Mouse (Mus musculus) bone marrow macrophage, adult 2 months (primary cell): Measurements from ENCODE around the gene Cerk.

Experiments
- CTCF ChIP-seq: IDR thresholded peaks from 2 replicates; pipeline ENCODE4 v1.5.1; 2012; ENCODE audit warnings: low read depth, mild to moderate bottlenecking, low read length, moderate library complexity
- POLR2A ChIP-seq: IDR thresholded peaks from 2 replicates; pipeline ENCODE4 v1.6.1; 2012; ENCODE audit warnings: mild to moderate bottlenecking, low read depth, low read length, borderline replicate concordance

DNA sequence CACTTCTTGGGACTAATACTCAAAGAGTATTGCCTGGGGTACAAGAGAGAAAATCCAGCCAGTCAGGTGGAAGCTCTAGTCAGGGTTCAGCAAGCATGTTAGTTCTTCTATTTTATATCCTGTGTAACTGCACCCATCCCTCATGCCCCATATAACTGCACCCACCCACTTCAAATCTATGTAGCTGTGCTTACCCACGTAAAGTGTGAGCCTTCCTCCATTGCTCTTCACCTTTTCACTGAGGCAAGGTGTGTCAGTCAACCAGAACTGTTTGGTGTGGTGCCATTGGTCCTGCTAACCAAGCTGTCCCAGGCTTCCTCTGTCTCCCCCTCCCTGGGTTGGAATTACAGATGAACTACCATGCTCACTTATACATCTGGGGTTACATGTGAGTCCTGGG is 45.2 kb upstream of the Cerk start:
- TF ChIP-seq CTCF (no peak), POLR2A (no peak)
